Mouse (Mus musculus): ENCODE measurements around the gene Proser2.

DNA sequence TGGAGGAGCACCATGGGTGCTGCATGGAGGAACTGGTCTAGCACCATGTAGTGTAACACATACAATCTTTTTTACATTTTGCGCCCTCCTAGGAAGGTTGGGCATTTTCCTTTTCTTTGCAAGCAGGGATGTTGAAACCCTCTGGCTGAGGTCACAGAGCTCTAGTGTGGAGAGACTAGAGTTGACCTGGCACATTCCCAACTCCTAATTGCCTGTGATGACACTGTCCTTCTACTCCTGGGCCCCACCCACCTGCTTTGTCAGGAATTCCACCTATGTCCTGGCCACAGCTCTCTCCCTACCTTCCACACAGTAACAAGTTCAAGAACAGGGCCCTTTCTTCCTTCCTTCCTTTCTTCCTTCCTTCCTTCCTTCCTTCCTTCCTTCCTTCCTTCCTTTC is 46.3 kb downstream of the Proser2 start:
- TF ChIP-seq CTCF (IDR thresholded peaks at IDR 0.05; ENCODE audit: extremely low read depth, insufficient read length, insufficient replicate concordance, low read depth, low read length): no peak
- TF ChIP-seq POLR2A (IDR thresholded peaks at IDR 0.05; ENCODE audit: low read depth, low read length): no peak
